ENCODE assay signal across 10 mouse cellular contexts in the genomic region with DNA sequence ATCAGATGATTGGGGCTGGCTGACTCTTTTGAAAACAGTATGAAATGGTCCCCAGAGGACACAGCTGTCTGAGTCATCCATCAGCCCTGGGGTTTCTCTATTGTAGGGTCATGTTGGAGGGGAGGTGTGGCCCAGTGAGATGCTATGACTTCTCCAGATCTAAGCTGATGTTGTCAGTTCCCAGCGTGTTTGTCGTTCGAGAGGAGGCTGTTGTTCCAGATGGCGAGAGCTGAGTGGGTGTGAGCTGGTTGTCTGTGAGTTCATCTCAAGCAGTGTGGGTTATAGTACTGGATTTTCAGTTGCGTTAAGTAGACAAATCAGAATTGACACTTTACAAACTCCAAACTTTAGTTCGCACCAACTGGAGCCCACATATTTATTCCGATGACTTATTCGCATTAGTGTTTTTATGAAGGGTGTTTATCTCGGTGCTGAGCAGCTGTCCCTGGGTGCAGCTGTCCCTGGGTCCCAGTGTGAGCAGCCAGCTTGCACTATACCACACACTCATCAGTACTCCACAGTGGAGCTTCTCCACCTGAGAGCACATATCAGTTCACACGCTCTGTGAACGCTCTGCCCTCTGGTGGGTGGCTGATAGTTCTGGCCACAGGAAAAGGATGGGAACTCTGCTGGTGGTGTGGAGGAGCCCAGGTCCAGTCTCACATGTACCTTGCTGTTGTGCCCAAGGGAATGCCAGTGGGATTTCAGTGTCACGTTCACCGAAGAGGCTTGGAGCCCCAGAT.
DNase-seq lines count a peak whose midpoint lies in the region; ATAC-seq lines count a peak whose summit lies in the region.
"Had no signal": no experiment of that assay in that cellular context is flagged by ENCODE, and none has a peak within 500 bp of the region (broad histone marks: within the 10 kb centered on the region; RNA-seq: fewer than 3 reads in every experiment).

No protein-coding gene starts in this region.

- ATAC-seq in forebrain, embryonic 14.5 days: peak; percentile 34; the same call in 1 of the 2 replicates
- ATAC-seq in forebrain, embryonic 15.5 days (replicated peaks): no peak; the same call in 1 of the 2 replicates
- ATAC-seq in midbrain, embryonic 11.5 days (ENCODE audit: low FRiP score): 0 out of 2 replicates have a peak, but pooled peaks have one; percentile 27
- peak; percentile 69 for ATAC-seq in hindbrain, embryonic 16.5 days
- 0 out of 2 replicates have a peak, but pooled peaks have one; percentile 58 for ATAC-seq in stomach, embryonic 14.5 days (ENCODE audit: insufficient number of reproducible peaks, insufficient read depth, low FRiP score, low read depth)

- H3K9ac ChIP-seq in forebrain, embryonic 14.5 days (ENCODE audit: low read length): no peak overlapping the region
- H3K9ac ChIP-seq in forebrain, embryonic 15.5 days (replicated peaks): no peak overlapping the region
- no peak overlapping the region for H3K9ac ChIP-seq in midbrain, embryonic 11.5 days (ENCODE audit: low read length)
- H3K9ac ChIP-seq in hindbrain, embryonic 16.5 days (ENCODE audit: low read depth, low read length): no peak overlapping the region
- no peak overlapping the region for H3K9ac ChIP-seq in stomach, embryonic 14.5 days (replicated peaks; ENCODE audit: low read depth, low read length)
- H3K9ac ChIP-seq: heart, embryonic 13.5 days; liver, embryonic 15.5 days had no signal

- no peaks in the 10 kb centered on the region for H3K9me3 ChIP-seq in forebrain, embryonic 14.5 days (replicated peaks; ENCODE audit: control insufficient read depth, low read length)
- H3K9me3 ChIP-seq in forebrain, embryonic 15.5 days: no peaks in the 10 kb centered on the region
- H3K9me3 ChIP-seq in midbrain, embryonic 11.5 days (ENCODE audit: control insufficient read depth, low read length): no peaks in the 10 kb centered on the region
- H3K9me3 ChIP-seq in midbrain, embryonic 10.5 days (replicated peaks): no peaks in the 10 kb centered on the region
- no peaks in the 10 kb centered on the region for H3K9me3 ChIP-seq in hindbrain, embryonic 16.5 days (ENCODE audit: control insufficient read depth, low read length)
- no peaks in the 10 kb centered on the region for H3K9me3 ChIP-seq in stomach, embryonic 14.5 days (ENCODE audit: control insufficient read depth, low read depth, low read length)
- H3K9me3 ChIP-seq: heart, embryonic 13.5 days; liver, embryonic 15.5 days had no signal

- H3K4me3 ChIP-seq in forebrain, embryonic 14.5 days (ENCODE audit: low read depth, low read length): no peak overlapping the region
- H3K4me3 ChIP-seq in forebrain, embryonic 15.5 days: no peak overlapping the region
- H3K4me3 ChIP-seq in midbrain, embryonic 11.5 days (ENCODE audit: low read depth, low read length): no peak overlapping the region
- no peak overlapping the region for H3K4me3 ChIP-seq in midbrain, embryonic 10.5 days
- H3K4me3 ChIP-seq in hindbrain, embryonic 16.5 days (ENCODE audit: low read length): no peak overlapping the region
- no peak overlapping the region for H3K4me3 ChIP-seq in stomach, embryonic 14.5 days (ENCODE audit: low read depth, low read length)
- H3K4me3 ChIP-seq: heart, embryonic 13.5 days; liver, embryonic 15.5 days had no signal

- H3K4me1 ChIP-seq in forebrain, embryonic 14.5 days (ENCODE audit: control insufficient read depth, insufficient read depth, low read length): no peaks in the 10 kb centered on the region; the same call in 1 of the 2 replicates
- H3K4me1 ChIP-seq in forebrain, embryonic 15.5 days: no peaks in the 10 kb centered on the region
- H3K4me1 ChIP-seq in midbrain, embryonic 11.5 days (ENCODE audit: control insufficient read depth, insufficient read depth, low read length): peaks cover 2% of the 10 kb centered on the region
- peaks cover 12% of the 10 kb centered on the region for H3K4me1 ChIP-seq in midbrain, embryonic 10.5 days
- no peaks in the 10 kb centered on the region; the same call in 1 of the 2 replicates for H3K4me1 ChIP-seq in hindbrain, embryonic 16.5 days (ENCODE audit: control insufficient read depth, insufficient read depth, low read depth, low read length)
- no peaks in the 10 kb centered on the region for H3K4me1 ChIP-seq in stomach, embryonic 14.5 days (ENCODE audit: control insufficient read depth, insufficient read depth, low read length)
- H3K4me1 ChIP-seq: heart, embryonic 13.5 days; liver, embryonic 15.5 days had no signal

- no peaks in the 10 kb centered on the region for H3K27me3 ChIP-seq in forebrain, embryonic 14.5 days (replicated peaks; ENCODE audit: control insufficient read depth, insufficient read depth, low read length)
- no peaks in the 10 kb centered on the region for H3K27me3 ChIP-seq in forebrain, embryonic 15.5 days
- H3K27me3 ChIP-seq in midbrain, embryonic 11.5 days (ENCODE audit: control insufficient read depth, insufficient read depth, low read length): no peaks in the 10 kb centered on the region
- H3K27me3 ChIP-seq in midbrain, embryonic 10.5 days (ENCODE audit: low read depth, poor library complexity, severe bottlenecking): no peaks in the 10 kb centered on the region
- no peaks in the 10 kb centered on the region for H3K27me3 ChIP-seq in hindbrain, embryonic 16.5 days (replicated peaks; ENCODE audit: control insufficient read depth, insufficient read depth, low read length)
- no peaks in the 10 kb centered on the region for H3K27me3 ChIP-seq in stomach, embryonic 14.5 days (ENCODE audit: control insufficient read depth, insufficient read depth, low read length)
- H3K27me3 ChIP-seq: heart, embryonic 13.5 days; liver, embryonic 15.5 days had no signal

- no peak for DNase-seq in forebrain, embryonic 14.5 days (ENCODE audit: low spot score)
- no peak for DNase-seq in midbrain, embryonic 11.5 days (ENCODE audit: low spot score, missing footprints)
- DNase-seq in midbrain, embryonic 10.5 days (ENCODE audit: low spot score): no peak
- no peak for DNase-seq in B cell, adult 2 months
- DNase-seq in lung, postnatal 36 days: no peak

- no peak overlapping the region for H3K27ac ChIP-seq in forebrain, embryonic 14.5 days (ENCODE audit: low read depth, low read length)
- no peak overlapping the region for H3K27ac ChIP-seq in forebrain, embryonic 15.5 days (replicated peaks)
- H3K27ac ChIP-seq in midbrain, embryonic 11.5 days (ENCODE audit: low read depth, low read length): no peak overlapping the region
- no peak overlapping the region for H3K27ac ChIP-seq in midbrain, embryonic 10.5 days (replicated peaks)
- H3K27ac ChIP-seq in hindbrain, embryonic 16.5 days (ENCODE audit: low read depth, low read length): no peak overlapping the region
- no peak overlapping the region for H3K27ac ChIP-seq in stomach, embryonic 14.5 days (ENCODE audit: low read length)
- H3K27ac ChIP-seq: heart, embryonic 13.5 days; liver, embryonic 15.5 days had no signal

- H3K36me3 ChIP-seq in forebrain, embryonic 14.5 days (ENCODE audit: control insufficient read depth, insufficient read depth, low read length): 0 out of 2 replicates have a peak, but pooled peaks cover 3% of the 10 kb centered on the region
- no peaks in the 10 kb centered on the region for H3K36me3 ChIP-seq in forebrain, embryonic 15.5 days
- H3K36me3 ChIP-seq in midbrain, embryonic 11.5 days (ENCODE audit: control insufficient read depth, insufficient read depth, low read length): peaks cover 2% of the 10 kb centered on the region; the same call in 1 of the 2 replicates
- no peaks in the 10 kb centered on the region for H3K36me3 ChIP-seq in midbrain, embryonic 10.5 days
- H3K36me3 ChIP-seq in hindbrain, embryonic 16.5 days (ENCODE audit: control insufficient read depth, insufficient read depth, low read length): no peaks in the 10 kb centered on the region
- H3K36me3 ChIP-seq in stomach, embryonic 14.5 days (ENCODE audit: control insufficient read depth, insufficient read depth, low read length): no peaks in the 10 kb centered on the region
- H3K36me3 ChIP-seq: heart, embryonic 13.5 days; liver, embryonic 15.5 days had no signal

- 89% methylated on average over 13 of the region's 13 CpGs for WGBS in forebrain, embryonic 14.5 days
- WGBS in forebrain, embryonic 15.5 days: 85% methylated on average over 13 of the region's 13 CpGs
- WGBS in midbrain, embryonic 11.5 days: 93% methylated on average over 13 of the region's 13 CpGs
- WGBS in midbrain, embryonic 10.5 days: 91% methylated on average over 13 of the region's 13 CpGs
- WGBS in hindbrain, embryonic 16.5 days: 81% methylated on average over 13 of the region's 13 CpGs
- WGBS in stomach, embryonic 14.5 days: 85% methylated on average over 13 of the region's 13 CpGs

- H3K4me2 ChIP-seq in forebrain, embryonic 14.5 days (ENCODE audit: low read length): no peak overlapping the region
- H3K4me2 ChIP-seq in forebrain, embryonic 15.5 days (replicated peaks): no peak overlapping the region
- H3K4me2 ChIP-seq in midbrain, embryonic 11.5 days: no peak overlapping the region
- no peak overlapping the region for H3K4me2 ChIP-seq in hindbrain, embryonic 16.5 days (ENCODE audit: low read length)
- H3K4me2 ChIP-seq in stomach, embryonic 14.5 days (replicated peaks; ENCODE audit: low read depth, low read length): no peak overlapping the region
- H3K4me2 ChIP-seq: heart, embryonic 13.5 days; liver, embryonic 15.5 days had no signal
